Mouse (Mus musculus) ovary, adult 2 months (tissue): Measurements from ENCODE around the gene Odc1. TPM values are rescaled to one million over a fixed set of nuclear protein-coding genes. Genes with fewer than 3 reads are reported as not detected.

Experiments used
- polyA plus RNA-seq: library from polyadenylated mRNA; depleted of rRNA; stranded (reverse); fragments of >200 nt; gene quantifications from 2 replicates; pipeline ENCODE4 v1.2.3, GENCODE M21; 2012; rRNA removed

Odc1 gene
- polyA plus RNA-seq = 131 and 142 TPM in 2 replicates

DNA sequence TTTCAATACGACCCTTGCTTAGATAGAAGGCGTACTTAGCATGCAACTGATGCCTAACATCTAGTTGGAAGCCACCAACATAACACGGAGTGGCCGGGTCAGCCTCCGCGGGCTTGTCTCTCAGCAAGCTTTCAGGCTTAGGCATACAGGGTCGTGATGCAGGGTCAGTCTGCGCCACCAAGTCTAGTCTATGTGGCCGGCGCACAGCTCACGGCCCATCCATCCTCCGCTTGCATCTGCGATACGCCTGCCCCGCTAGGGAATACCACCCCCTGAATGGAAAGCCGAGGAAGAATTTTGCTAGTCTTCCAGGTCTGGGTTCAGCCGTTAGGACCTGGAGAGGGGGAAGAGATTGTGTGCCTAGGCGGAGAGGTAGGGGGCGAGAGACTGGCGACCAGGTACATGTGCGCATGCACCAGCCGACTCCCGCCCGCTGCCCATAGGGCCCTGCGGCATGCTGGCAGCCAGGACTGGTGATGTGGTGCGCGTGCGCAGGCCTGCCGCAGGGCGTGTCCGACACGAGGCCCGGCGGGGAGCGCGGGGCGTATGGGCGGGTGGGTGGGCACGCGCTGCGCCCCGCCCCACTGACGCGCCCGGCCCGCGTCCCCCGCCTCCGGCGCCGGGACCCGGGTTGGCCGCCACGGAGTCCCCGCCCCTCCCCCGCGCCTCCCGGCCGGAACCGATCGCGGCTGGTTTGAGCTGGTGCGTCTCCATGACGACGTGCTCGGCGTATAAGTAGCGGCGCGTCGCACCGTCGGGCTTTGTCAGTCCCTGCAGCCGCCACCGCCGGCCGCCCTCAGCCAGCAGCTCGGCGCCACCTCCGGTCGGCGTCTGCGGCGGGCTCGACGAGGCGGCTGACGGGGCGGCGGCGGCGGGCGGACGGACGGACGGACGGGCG is at the start of gene Odc1:
TSS of gene Odc1 (plus strand) at position 586 of the 898 bp plus-strand sequence.

Other genes starting within 250 kb of the Odc1 start
- gene Atp6v1c2, start 215.4 kb upstream of the Odc1 start, polyA plus RNA-seq = 2.8 and 3.5 TPM in 2 replicates
- 3.6 and 4.1 TPM in 2 replicates for gene Nol10, start 196.3 kb upstream of the Odc1 start, polyA plus RNA-seq
- gene Hpcal1, start 146.1 kb downstream of the Odc1 start, polyA plus RNA-seq = 81.4 and 104 TPM in 2 replicates